Mouse (Mus musculus): ENCODE data around the gene Cfap73.

Cfap73 gene

GRCm38 (mm10) chr5:120647361-120647760, 13.3 kb upstream of the Cfap73 start:
- DNase-seq: no peak

- DNase-seq: no peak
These were observed 11.8 kb upstream of the Cfap73 start for GRCm38 (mm10) chr5:120645851-120646250.

GRCm38 (mm10) chr5:120644227-120644626, 10.2 kb upstream of the Cfap73 start:
- DNase-seq: no peak

GRCm38 (mm10) chr5:120643365-120644085, 9.5 kb upstream of the Cfap73 start:
- DNase-seq: peak; percentile 46

GRCm38 (mm10) chr5:120640094-120640493, 6.1 kb upstream of the Cfap73 start:
- no peak for DNase-seq

GRCm38 (mm10) chr5:120635633-120636032, 1.6 kb upstream of the Cfap73 start:
- DNase-seq: no peak

GRCm38 (mm10) chr5:120634860-120635259, 825 bp upstream of the Cfap73 start:
- DNase-seq: no peak

- DNase-seq: no peak
These were observed 2.1 kb downstream of the Cfap73 start for GRCm38 (mm10) chr5:120631892-120632291.

GRCm38 (mm10) chr5:120631128-120631527, 2.9 kb downstream of the Cfap73 start:
- no peak for DNase-seq

- no peak for DNase-seq
These were observed 5.4 kb downstream of the Cfap73 start for GRCm38 (mm10) chr5:120628624-120629023.

- DNase-seq: no peak
These were observed 6.3 kb downstream of the Cfap73 start for GRCm38 (mm10) chr5:120627515-120628300.

- DNase-seq: no peak
These were observed 7.6 kb downstream of the Cfap73 start for GRCm38 (mm10) chr5:120626399-120626798.

- no peak for DNase-seq
These were observed 9.6 kb downstream of the Cfap73 start for GRCm38 (mm10) chr5:120624427-120624826.

- no peak for DNase-seq
These were observed 11.7 kb downstream of the Cfap73 start for GRCm38 (mm10) chr5:120622198-120622851.

GRCm38 (mm10) chr5:120621846-120622197, 12.2 kb downstream of the Cfap73 start:
- DNase-seq: no peak

- no peak for DNase-seq
These were observed 12.8 kb downstream of the Cfap73 start for GRCm38 (mm10) chr5:120621078-120621765.

- peak; percentile 69 for DNase-seq
These were observed 13.5 kb downstream of the Cfap73 start for GRCm38 (mm10) chr5:120620375-120621077.

- no peak for DNase-seq
These were observed 14.8 kb downstream of the Cfap73 start for GRCm38 (mm10) chr5:120619201-120619600.

- no peak for DNase-seq
These were observed 15.3 kb downstream of the Cfap73 start for GRCm38 (mm10) chr5:120618778-120619177.

- DNase-seq: no peak
These were observed 18.1 kb downstream of the Cfap73 start for GRCm38 (mm10) chr5:120615903-120616302.

- peak; percentile 100 for DNase-seq
These were observed 21.0 kb downstream of the Cfap73 start for GRCm38 (mm10) chr5:120612822-120613604.

- peak; percentile 99 for DNase-seq
These were observed 21.6 kb downstream of the Cfap73 start, which contains the start of the genes Rita1 and Ddx54 for GRCm38 (mm10) chr5:120612442-120612821. Gene Rita1, minus strand, starts transcription at chr5:120612589. Gene Ddx54, plus strand, starts transcription at chr5:120612739.

Data from cerebellum, adult 11 months (tissue).